Mouse (Mus musculus) adrenal gland, postnatal 14 days (tissue): ENCODE data around the gene Tmprss3. TPM values are rescaled to one million over a fixed set of nuclear protein-coding genes. Genes with fewer than 3 reads are reported as not detected.

Source experiments
- DNase-seq: peaks from one replicate; pipeline ENCODE4 v3.0.0; 2021; ENCODE audit warnings: mixed read lengths
- total RNA-seq: library from RNA; stranded (reverse); gene quantifications from 2 replicates; pipeline ENCODE4 v1.2.3, GENCODE M21; 2021

Gene Tmprss3
- total RNA-seq, 1 experiment from 2014 or later = not detected

GRCm38 (mm10) chr17:31195207-31195606 lies 3.6 kb downstream of the Tmprss3 start:
- no peak for DNase-seq

- no peak for DNase-seq
Measured at GRCm38 (mm10) chr17:31193360-31193759, 5.4 kb downstream of the Tmprss3 start.

GRCm38 (mm10) chr17:31192663-31193062 lies 6.1 kb downstream of the Tmprss3 start:
- no peak for DNase-seq

GRCm38 (mm10) chr17:31191825-31192224 lies 7.0 kb downstream of the Tmprss3 start:
- DNase-seq = no peak

- peak; percentile 83 for DNase-seq
Measured at GRCm38 (mm10) chr17:31187370-31187769, 11.4 kb downstream of the Tmprss3 start.

GRCm38 (mm10) chr17:31184269-31184990 lies 14.3 kb downstream of the Tmprss3 start:
- DNase-seq = no peak

GRCm38 (mm10) chr17:31183180-31183974 lies 15.4 kb downstream of the Tmprss3 start:
- no peak for DNase-seq

- DNase-seq = no peak
Measured at GRCm38 (mm10) chr17:31181490-31181889, 17.3 kb downstream of the Tmprss3 start.

GRCm38 (mm10) chr17:31176321-31176720 lies 22.5 kb downstream of the Tmprss3 start:
- no peak for DNase-seq

- DNase-seq = no peak
Measured at GRCm38 (mm10) chr17:31169796-31170195, 29.0 kb downstream of the Tmprss3 start.

- DNase-seq = no peak
Measured at GRCm38 (mm10) chr17:31165127-31165526, 33.6 kb downstream of the Tmprss3 start, which contains the start of gene Tff1. Gene Tff1, minus strand, starts transcription at chr17:31165277.

GRCm38 (mm10) chr17:31163821-31164220 lies 35.0 kb downstream of the Tmprss3 start:
- no peak for DNase-seq

GRCm38 (mm10) chr17:31162607-31163006 lies 36.2 kb downstream of the Tmprss3 start:
- DNase-seq = peak; percentile 38

- no peak for DNase-seq
Measured at GRCm38 (mm10) chr17:31160291-31160690, 38.5 kb downstream of the Tmprss3 start.

- DNase-seq = no peak
Measured at GRCm38 (mm10) chr17:31157921-31158320, 40.9 kb downstream of the Tmprss3 start.

GRCm38 (mm10) chr17:31153785-31154184 lies 45.0 kb downstream of the Tmprss3 start:
- DNase-seq = no peak

- DNase-seq = no peak
Measured at GRCm38 (mm10) chr17:31152966-31153499, 45.7 kb downstream of the Tmprss3 start.

GRCm38 (mm10) chr17:31152512-31152911 lies 46.3 kb downstream of the Tmprss3 start:
- DNase-seq = no peak

GRCm38 (mm10) chr17:31145998-31146397 lies 52.8 kb downstream of the Tmprss3 start:
- DNase-seq = no peak

GRCm38 (mm10) chr17:31144040-31145037 lies 54.4 kb downstream of the Tmprss3 start, which contains the start of gene Tff2:
Gene Tff2, minus strand, starts transcription at chr17:31144282.
- peak; percentile 29 for DNase-seq

GRCm38 (mm10) chr17:31142116-31142515 lies 56.7 kb downstream of the Tmprss3 start:
- peak; percentile 58 for DNase-seq

GRCm38 (mm10) chr17:31138398-31138797 lies 60.4 kb downstream of the Tmprss3 start:
- DNase-seq = peak; percentile 78
